ENCODE assay signal across 8 mouse cellular contexts in genomic region chrX:10718021-10718837, GRCm38 (mm10). TPM values are rescaled to one million over a fixed set of nuclear protein-coding genes. Genes with fewer than 3 reads are reported as not detected.
DNase-seq lines count a peak whose midpoint lies in the region; ATAC-seq and TF ChIP-seq lines count a peak whose summit lies in the region.

No protein-coding gene starts in this region.

- no peak for TF ChIP-seq CTCF in kidney, adult 2 months (conservative IDR thresholded peaks at IDR 0.05; ENCODE audit: insufficient read depth, insufficient read length, low read depth, low read length)

- H3K27me3 ChIP-seq in megakaryocyte, embryonic 14.5 days (replicated peaks), result peaks cover 14% of the 10 kb centered on the region
- H3K27me3 ChIP-seq in kidney, adult 2 months (replicated peaks; ENCODE audit: control insufficient read depth, insufficient read depth, low read length), result no peaks in the 10 kb centered on the region
- H3K27me3 ChIP-seq in limb, embryonic 15.5 days, result peaks cover 9% of the 10 kb centered on the region; the same call in 1 of the 2 replicates
- H3K27me3 ChIP-seq in neural tube, embryonic 13.5 days, result no peaks in the 10 kb centered on the region

- H3K4me2 ChIP-seq in limb, embryonic 15.5 days, result peak overlapping the region; percentile 67
- H3K4me2 ChIP-seq in neural tube, embryonic 13.5 days, result peak overlapping the region; percentile 65

- peaks cover 9% of the 10 kb centered on the region; the same call in 1 of the 2 replicates for H3K9me3 ChIP-seq in megakaryocyte, embryonic 14.5 days
- no peaks in the 10 kb centered on the region for H3K9me3 ChIP-seq in limb, embryonic 15.5 days
- no peaks in the 10 kb centered on the region for H3K9me3 ChIP-seq in neural tube, embryonic 13.5 days

- intact Hi-C loops in gastrocnemius, postnatal 14 days (cut with DNase I; ENCODE audit: low total_unique reads), result no loop called here

- no peak for ATAC-seq in megakaryocyte, adult 5-6 weeks (ENCODE audit: poor library complexity, severe bottlenecking)
- no peak for ATAC-seq in limb, embryonic 15.5 days (ENCODE audit: insufficient number of reproducible peaks, low FRiP score, low TSS enrichment, low read depth)
- ATAC-seq in neural tube, embryonic 13.5 days (ENCODE audit: low read depth), result peak; percentile 20; the same call in 1 of the 2 replicates

- H3K4me3 ChIP-seq in megakaryocyte, embryonic 14.5 days (replicated peaks), result peak overlapping the region; percentile 98
- peak overlapping the region; percentile 70 for H3K4me3 ChIP-seq in kidney, adult 2 months (ENCODE audit: insufficient read depth, low read depth, low read length)
- H3K4me3 ChIP-seq in limb, embryonic 15.5 days, result peak overlapping the region; percentile 44
- peak overlapping the region; percentile 59 for H3K4me3 ChIP-seq in neural tube, embryonic 13.5 days

- peaks cover 14% of the 10 kb centered on the region for H3K4me1 ChIP-seq in megakaryocyte, embryonic 14.5 days
- peaks cover 5% of the 10 kb centered on the region; the same call in 1 of the 2 replicates for H3K4me1 ChIP-seq in kidney, adult 2 months (ENCODE audit: control insufficient read depth, insufficient read depth, low read length)
- 0 out of 2 replicates have a peak, but pooled peaks cover 9% of the 10 kb centered on the region for H3K4me1 ChIP-seq in limb, embryonic 15.5 days
- H3K4me1 ChIP-seq in neural tube, embryonic 13.5 days (replicated peaks), result peaks cover 17% of the 10 kb centered on the region

- H3K36me3 ChIP-seq in megakaryocyte, embryonic 14.5 days (replicated peaks; ENCODE audit: low read length), result peaks cover 4% of the 10 kb centered on the region
- H3K36me3 ChIP-seq in kidney, adult 2 months (ENCODE audit: control insufficient read depth, insufficient read depth, low read length), result no peaks in the 10 kb centered on the region
- H3K36me3 ChIP-seq in limb, embryonic 15.5 days, result no peaks in the 10 kb centered on the region
- H3K36me3 ChIP-seq in neural tube, embryonic 13.5 days, result no peaks in the 10 kb centered on the region

- peak overlapping the region; percentile 28 for H3K9ac ChIP-seq in limb, embryonic 15.5 days
- peak overlapping the region; percentile 81 for H3K9ac ChIP-seq in neural tube, embryonic 13.5 days

- TF ChIP-seq POLR2A in kidney, adult 2 months (IDR thresholded peaks at IDR 0.05; ENCODE audit: low read depth, low read length), result no peak

- H3K27ac ChIP-seq in kidney, adult 2 months (ENCODE audit: insufficient read depth, low read depth, low read length), result peak overlapping the region; percentile 92
- H3K27ac ChIP-seq in limb, embryonic 15.5 days, result peak overlapping the region; percentile 68
- peak overlapping the region; percentile 89 for H3K27ac ChIP-seq in neural tube, embryonic 13.5 days (replicated peaks)

- DNase-seq in cerebellum, postnatal 25 days, result peak; percentile 53 to 60
- peak; percentile 7 for DNase-seq in gastrocnemius, postnatal 14 days
- peak; percentile 27 for DNase-seq in kidney, adult 2 months
- DNase-seq in thymus, postnatal 0 days (ENCODE audit: low spot score), result peak; percentile 20

- WGBS in kidney, adult 2 months, result under 1% methylated on average over 60 of the region's 61 CpGs
- WGBS in limb, embryonic 15.5 days, result 25% methylated on average over 61 of the region's 61 CpGs
- 19% methylated on average over 61 of the region's 61 CpGs for WGBS in neural tube, embryonic 13.5 days

RNA-seq across cellular contexts. Expression of gene Mid1ip1, which starts 3.4 kb away (rescaled TPM):
- polyA plus RNA-seq in megakaryocyte, embryonic 14.5 days (2012; ENCODE audit: insufficient read depth, low replicate concordance), result 171 TPM in 2 replicates
- 31.2 and 31.9 TPM in 2 replicates for total RNA-seq in megakaryocyte, adult 5-6 weeks (2015)
- total RNA-seq in megakaryocyte, adult 5-6 weeks (2017), result 97.0 and 110 TPM in 2 replicates
- 1 to 10 TPM; 8.1 to 9.3 TPM for total RNA-seq in gastrocnemius, postnatal 14 days (2021)
- 30.0 and 34.7 TPM in 2 replicates for polyA plus RNA-seq in kidney, adult 2 months (2012; rRNA removed)
- 36.2 and 39.4 TPM in 2 replicates for polyA plus RNA-seq in limb, embryonic 15.5 days (2015; fragmentation: Nextera tagmentation; extraction: Ambion mirVana)
- 92.4 and 93.4 TPM in 2 replicates for polyA plus RNA-seq in neural tube, embryonic 13.5 days (2015; fragmentation: Nextera tagmentation; extraction: Ambion mirVana)
- polyA plus RNA-seq in thymus, postnatal 0 days (2015; fragmentation: Nextera tagmentation; extraction: Ambion mirVana), result 12.6 and 15.0 TPM in 2 replicates

Comparison
In these comparisons a context has a peak if more than half of its experiments do, and no peak if none do; other contexts are left out.
1. H3K4me3 ChIP-seq: peak in every context shown above with its lines; median percentile 98 in megakaryocyte, embryonic 14.5 days; 70 in kidney, adult 2 months; 59 in neural tube, embryonic 13.5 days; 44 in limb, embryonic 15.5 days.